Mouse (Mus musculus) heart, postnatal 0 days (tissue): ENCODE measurements around the gene Adam22.

Source experiments
- CTCF ChIP-seq: IDR thresholded peaks from 2 replicates; pipeline ENCODE4 v1.5.1; 2016; ENCODE audit warnings: antibody characterized with exemption, control low read depth, low read depth
- EP300 ChIP-seq: IDR thresholded peaks from 2 replicates; pipeline ENCODE4 v1.6.1; 2016; ENCODE audit warnings: antibody characterized with exemption, low read depth

DNA sequence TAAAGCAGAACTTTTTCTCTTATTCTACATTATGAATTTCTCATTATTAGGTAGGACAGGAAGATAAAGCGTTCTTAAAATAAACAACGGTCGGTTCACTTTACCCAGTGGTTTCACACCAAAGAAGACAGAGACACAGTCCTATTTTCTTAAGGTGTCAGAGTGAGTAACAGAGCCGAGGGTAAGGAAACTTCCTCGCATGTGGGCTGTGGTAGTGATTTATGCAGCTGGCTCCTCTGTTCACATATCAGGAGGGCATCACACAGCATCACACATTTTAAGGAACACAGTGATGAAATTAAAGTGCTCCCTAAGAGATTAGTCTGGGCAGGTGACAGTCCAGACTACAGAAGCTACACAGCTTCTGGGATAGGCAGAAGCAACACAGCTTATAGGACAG lies 83.8 kb downstream of the Adam22 start:
- no peak for TF ChIP-seq CTCF
- TF ChIP-seq EP300: no peak
